Mouse (Mus musculus): ENCODE measurements around the gene Vmp1. TPM values are rescaled to one million over a fixed set of nuclear protein-coding genes. Genes with fewer than 3 reads are reported as not detected.
A peak's percentile ranks its signal among the peaks of the same experiment; 100 is the strongest.

Vmp1 gene
- polyA plus RNA-seq, 1 experiment from 2014 or later = 99.7 TPM

GRCm38 (mm10) chr11:86582543-86583260, 100.9 kb downstream of the Vmp1 start:
- Histone ChIP-seq H3K9me3 (replicated peaks; ENCODE audit: control insufficient read depth, low read length) (no peaks in the 10 kb centered on the region), H3K27ac (replicated peaks; ENCODE audit: low read depth, low read length) (no peak overlapping the region), H3K9ac (replicated peaks; ENCODE audit: low read length) (no peak overlapping the region), H3K4me1 (ENCODE audit: control insufficient read depth, insufficient read depth, low read length) (peaks cover 3% of the 10 kb centered on the region; the same call in 1 of the 2 replicates), H3K36me3 (replicated peaks; ENCODE audit: control insufficient read depth, insufficient read depth, low read depth, low read length) (no peaks in the 10 kb centered on the region), H3K4me2 (ENCODE audit: low read depth, low read length) (no peak overlapping the region), H3K27me3 (ENCODE audit: control insufficient read depth, insufficient read depth, low read length) (no peaks in the 10 kb centered on the region), H3K4me3 (ENCODE audit: low read depth, low read length) (no peak overlapping the region)
- DNase-seq (ENCODE audit: low spot score) = no peak
- ATAC-seq (replicated peaks; ENCODE audit: insufficient number of reproducible peaks, low FRiP score, low TSS enrichment, low read depth) = no peak
- WGBS = 91% methylated on average over 7 of the region's 7 CpGs

DNA sequence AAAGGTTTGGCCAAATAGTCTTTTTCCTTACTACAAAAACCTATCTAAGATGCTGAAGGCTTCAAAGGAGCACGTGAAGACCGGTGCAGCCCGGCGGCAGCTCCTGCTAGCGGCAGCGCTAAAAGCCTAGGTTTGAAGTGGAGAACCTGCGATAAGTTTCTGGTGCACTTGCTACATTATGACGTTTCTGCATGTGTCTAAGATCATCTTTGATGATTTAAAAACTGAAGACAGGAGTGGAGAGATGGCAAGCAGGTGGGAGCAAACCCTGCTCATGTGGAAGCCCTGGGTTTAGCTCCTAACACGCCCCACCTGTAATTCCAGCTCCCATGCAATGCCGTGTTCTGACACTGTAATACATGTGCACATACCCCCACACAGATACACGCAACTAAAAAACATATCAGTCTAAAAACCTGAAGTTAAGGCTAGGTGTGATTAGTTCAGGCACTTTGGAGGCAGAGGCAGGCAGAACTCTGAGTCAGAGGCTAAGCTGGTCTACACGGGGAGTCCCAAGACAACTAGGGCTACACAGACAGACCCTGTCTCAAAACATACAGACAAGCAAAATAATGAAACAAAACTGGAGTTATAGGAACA, 101.6 kb downstream of the Vmp1 start:
- WGBS = 88% methylated on average over 12 of the region's 12 CpGs
- Histone ChIP-seq H3K4me1 (ENCODE audit: control insufficient read depth, insufficient read depth, low read length) (peaks cover 3% of the 10 kb centered on the region; the same call in 1 of the 2 replicates), H3K9ac (replicated peaks; ENCODE audit: low read length) (no peak overlapping the region), H3K9me3 (replicated peaks; ENCODE audit: control insufficient read depth, low read length) (no peaks in the 10 kb centered on the region), H3K36me3 (replicated peaks; ENCODE audit: control insufficient read depth, insufficient read depth, low read depth, low read length) (no peaks in the 10 kb centered on the region), H3K4me2 (ENCODE audit: low read depth, low read length) (no peak overlapping the region), H3K4me3 (ENCODE audit: low read depth, low read length) (no peak overlapping the region), H3K27me3 (ENCODE audit: control insufficient read depth, insufficient read depth, low read length) (no peaks in the 10 kb centered on the region), H3K27ac (replicated peaks; ENCODE audit: low read depth, low read length) (no peak overlapping the region)
- ATAC-seq (replicated peaks; ENCODE audit: insufficient number of reproducible peaks, low FRiP score, low TSS enrichment, low read depth) = no peak
- DNase-seq (ENCODE audit: low spot score) = no peak

- H3K9ac ChIP-seq (replicated peaks; ENCODE audit: low read length) = no peak overlapping the region
- DNase-seq (ENCODE audit: low spot score) (peak; percentile 65), ATAC-seq (replicated peaks; ENCODE audit: insufficient number of reproducible peaks, low FRiP score, low TSS enrichment, low read depth) (peak; percentile 66; the same call in 1 of the 2 replicates)
- no peak overlapping the region for H3K4me3 ChIP-seq (ENCODE audit: low read depth, low read length)
- no peak overlapping the region for H3K4me2 ChIP-seq (ENCODE audit: low read depth, low read length)
- no peaks in the 10 kb centered on the region for H3K9me3 ChIP-seq (replicated peaks; ENCODE audit: control insufficient read depth, low read length)
- H3K4me1 ChIP-seq (ENCODE audit: control insufficient read depth, insufficient read depth, low read length) = peaks cover 3% of the 10 kb centered on the region; the same call in 1 of the 2 replicates
- no peaks in the 10 kb centered on the region for H3K27me3 ChIP-seq (ENCODE audit: control insufficient read depth, insufficient read depth, low read length)
- no peaks in the 10 kb centered on the region for H3K36me3 ChIP-seq (replicated peaks; ENCODE audit: control insufficient read depth, insufficient read depth, low read depth, low read length)
- H3K27ac ChIP-seq (replicated peaks; ENCODE audit: low read depth, low read length) = no peak overlapping the region
- 27% methylated on average over 11 of the region's 11 CpGs for WGBS
Observed at GRCm38 (mm10) chr11:86581250-86581753, 102.3 kb downstream of the Vmp1 start.

DNA sequence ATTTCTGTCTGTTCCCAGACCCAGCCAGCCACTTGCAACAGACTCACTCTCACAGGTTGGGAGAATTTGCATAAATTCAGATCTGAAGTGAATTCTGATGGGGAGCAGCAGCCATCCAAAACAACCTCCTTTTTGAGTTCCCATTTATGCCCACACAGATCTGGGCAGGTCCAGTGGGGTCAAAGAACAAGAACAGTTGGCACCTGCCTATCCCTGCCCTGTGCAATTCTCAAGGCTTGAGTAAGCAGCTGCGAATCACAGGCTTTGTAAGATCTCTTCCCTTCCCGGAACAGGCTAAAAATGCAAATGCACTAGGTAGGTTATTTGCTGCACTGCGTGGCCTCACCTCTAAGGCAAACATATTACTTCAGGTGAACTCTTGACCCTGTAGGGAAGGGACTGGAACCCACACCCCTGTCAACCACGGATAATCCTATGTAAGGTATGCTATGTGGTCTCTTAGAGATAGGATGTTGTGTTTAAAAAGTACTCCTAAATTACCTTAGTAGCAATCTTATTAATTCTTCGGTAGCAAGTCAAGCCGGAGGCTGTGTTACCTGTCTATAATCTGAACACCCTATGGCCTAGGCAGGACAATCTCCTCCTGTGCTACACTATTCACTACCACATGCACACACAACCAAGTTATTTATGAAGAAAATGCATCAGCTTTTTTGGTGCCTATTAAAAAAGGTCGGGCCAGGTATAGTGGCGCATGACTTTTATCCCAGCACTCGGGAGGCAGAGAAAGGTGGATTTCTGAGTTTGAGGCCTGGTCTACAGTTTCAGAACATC, 103.1 kb downstream of the Vmp1 start:
- H3K4me2 ChIP-seq (ENCODE audit: low read depth, low read length) = no peak overlapping the region
- H3K27me3 ChIP-seq (ENCODE audit: control insufficient read depth, insufficient read depth, low read length) = no peaks in the 10 kb centered on the region
- no peak for DNase-seq (ENCODE audit: low spot score)
- WGBS = 80% methylated on average over 9 of the region's 9 CpGs
- no peak overlapping the region for H3K4me3 ChIP-seq (ENCODE audit: low read depth, low read length)
- peaks cover 3% of the 10 kb centered on the region; the same call in 1 of the 2 replicates for H3K4me1 ChIP-seq (ENCODE audit: control insufficient read depth, insufficient read depth, low read length)
- no peak overlapping the region for H3K9ac ChIP-seq (replicated peaks; ENCODE audit: low read length)
- H3K9me3 ChIP-seq (replicated peaks; ENCODE audit: control insufficient read depth, low read length) = no peaks in the 10 kb centered on the region
- no peaks in the 10 kb centered on the region for H3K36me3 ChIP-seq (replicated peaks; ENCODE audit: control insufficient read depth, insufficient read depth, low read depth, low read length)
- ATAC-seq (replicated peaks; ENCODE audit: insufficient number of reproducible peaks, low FRiP score, low TSS enrichment, low read depth) = no peak
- H3K27ac ChIP-seq (replicated peaks; ENCODE audit: low read depth, low read length) = no peak overlapping the region

DNA sequence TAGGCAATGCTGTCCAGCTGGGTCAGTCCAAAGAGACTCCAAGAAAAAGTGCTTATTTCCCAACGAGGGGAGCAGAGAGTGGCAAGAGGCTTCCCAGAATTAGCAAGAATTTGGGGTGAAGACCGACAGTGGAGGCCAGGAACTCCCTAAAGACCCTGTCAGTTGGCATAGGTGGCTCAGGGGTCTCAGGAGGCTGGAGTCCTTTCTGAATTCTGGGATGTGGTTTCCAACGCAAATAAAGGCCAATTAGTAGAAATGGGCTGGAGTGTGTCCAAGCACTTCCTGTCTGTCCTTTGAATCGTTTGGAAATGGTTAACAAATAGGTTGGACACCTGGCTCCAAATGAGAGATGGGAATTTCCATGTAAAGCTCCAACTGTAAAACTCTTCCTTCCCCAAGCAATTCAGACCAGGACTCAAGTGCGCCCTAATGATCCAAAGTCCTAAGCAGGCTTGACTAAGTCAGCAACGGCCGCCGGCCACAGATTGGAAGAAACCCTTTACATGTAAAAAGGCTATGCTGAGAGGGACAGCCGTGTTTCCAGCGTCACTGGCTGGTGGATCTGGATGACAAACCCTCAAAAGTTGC, 103.8 kb downstream of the Vmp1 start:
- Histone ChIP-seq H3K9ac (replicated peaks; ENCODE audit: low read length) (no peak overlapping the region), H3K27me3 (ENCODE audit: control insufficient read depth, insufficient read depth, low read length) (no peaks in the 10 kb centered on the region), H3K9me3 (replicated peaks; ENCODE audit: control insufficient read depth, low read length) (no peaks in the 10 kb centered on the region), H3K4me2 (ENCODE audit: low read depth, low read length) (no peak overlapping the region), H3K4me1 (ENCODE audit: control insufficient read depth, insufficient read depth, low read length) (peaks cover 3% of the 10 kb centered on the region; the same call in 1 of the 2 replicates), H3K27ac (replicated peaks; ENCODE audit: low read depth, low read length) (no peak overlapping the region), H3K4me3 (ENCODE audit: low read depth, low read length) (no peak overlapping the region), H3K36me3 (replicated peaks; ENCODE audit: control insufficient read depth, insufficient read depth, low read depth, low read length) (no peaks in the 10 kb centered on the region)
- 72% methylated on average over 10 of the region's 10 CpGs for WGBS
- ATAC-seq (replicated peaks; ENCODE audit: insufficient number of reproducible peaks, low FRiP score, low TSS enrichment, low read depth) (no peak), DNase-seq (ENCODE audit: low spot score) (no peak)

GRCm38 (mm10) chr11:86578809-86579730, 104.6 kb downstream of the Vmp1 start:
- H3K4me1 ChIP-seq (ENCODE audit: control insufficient read depth, insufficient read depth, low read length) = peaks cover 3% of the 10 kb centered on the region; the same call in 1 of the 2 replicates
- DNase-seq (ENCODE audit: low spot score) (no peak), ATAC-seq (replicated peaks; ENCODE audit: insufficient number of reproducible peaks, low FRiP score, low TSS enrichment, low read depth) (no peak)
- no peak overlapping the region for H3K4me3 ChIP-seq (ENCODE audit: low read depth, low read length)
- H3K9ac ChIP-seq (replicated peaks; ENCODE audit: low read length) = no peak overlapping the region
- 79% methylated on average over 25 of the region's 25 CpGs for WGBS
- no peak overlapping the region for H3K27ac ChIP-seq (replicated peaks; ENCODE audit: low read depth, low read length)
- H3K27me3 ChIP-seq (ENCODE audit: control insufficient read depth, insufficient read depth, low read length) = no peaks in the 10 kb centered on the region
- H3K9me3 ChIP-seq (replicated peaks; ENCODE audit: control insufficient read depth, low read length) = no peaks in the 10 kb centered on the region
- H3K36me3 ChIP-seq (replicated peaks; ENCODE audit: control insufficient read depth, insufficient read depth, low read depth, low read length) = no peaks in the 10 kb centered on the region
- H3K4me2 ChIP-seq (ENCODE audit: low read depth, low read length) = no peak overlapping the region

All from embryonic facial prominence, embryonic 11.5 days (tissue).